Mouse (Mus musculus): Measurements from ENCODE around the gene Nckap1l. TPM values are rescaled to one million over a fixed set of nuclear protein-coding genes. Genes with fewer than 3 reads are reported as not detected.
"Not testable (repeated sequence)": the region's sequence is repeated elsewhere in the genome, so short reads cannot be mapped to it uniquely, and the experiment has no call there.

The Nckap1l gene
- polyA plus RNA-seq (2015; fragmentation: Nextera tagmentation; extraction: Ambion mirVana) = 1.6 and 1.7 TPM in 2 replicates

DNA sequence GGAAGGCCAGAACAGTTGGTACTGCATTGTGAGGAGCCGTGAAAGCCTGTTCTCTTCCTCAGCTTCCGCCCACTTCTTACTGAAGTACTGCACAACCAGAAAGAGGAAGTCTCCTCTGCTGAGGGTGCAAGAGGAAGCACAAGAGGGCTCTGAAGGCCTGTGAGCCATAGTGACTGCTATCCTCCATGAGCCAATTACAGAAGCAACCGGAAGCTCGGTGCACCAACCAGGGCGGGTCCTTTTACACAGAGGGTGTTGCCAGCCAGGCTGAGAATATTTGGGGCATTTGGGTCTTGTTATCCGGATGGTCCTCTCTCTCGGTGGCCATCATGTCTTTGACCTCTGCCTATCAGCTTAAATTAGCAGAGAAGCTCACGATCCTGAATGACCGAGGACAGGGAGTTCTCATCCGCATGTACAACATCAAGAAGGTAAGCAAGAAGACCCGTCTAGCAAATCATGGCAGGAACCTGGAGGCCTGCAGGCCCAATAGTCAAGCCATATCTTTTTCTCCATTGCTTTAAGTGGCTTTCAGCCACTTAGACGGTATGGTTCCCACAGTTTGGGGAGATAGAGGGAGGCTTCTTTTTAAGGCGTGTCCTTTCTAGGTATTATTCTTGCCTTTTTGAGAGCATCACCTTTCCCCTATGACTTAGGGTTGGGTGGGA is at the start of gene Nckap1l:
Gene Nckap1l (plus strand): TSS at position 244 of the 668 bp plus-strand sequence.
- Histone ChIP-seq H3K4me3 (replicated peaks; ENCODE audit: low read length) (no peak within 1 kb of the TSS), H3K4me2 (ENCODE audit: low read length) (no peak within 1 kb of the TSS), H3K27me3 (replicated peaks; ENCODE audit: control insufficient read depth, insufficient read depth, low read length) (no peaks in the 10 kb centered on the region), H3K9me3 (ENCODE audit: control insufficient read depth, low read length) (no peaks in the 10 kb centered on the region), H3K9ac (replicated peaks; ENCODE audit: low read depth, low read length) (no peak within 1 kb of the TSS), H3K4me1 (replicated peaks; ENCODE audit: control insufficient read depth, insufficient read depth, low read length) (no peaks in the 10 kb centered on the region), H3K27ac (ENCODE audit: low read length) (no peak within 1 kb of the TSS), H3K36me3 (ENCODE audit: control insufficient read depth, insufficient read depth) (no peaks in the 10 kb centered on the region)
- ATAC-seq = no peak
- WGBS = 92% methylated on average over 13 of the region's 13 CpGs

DNA sequence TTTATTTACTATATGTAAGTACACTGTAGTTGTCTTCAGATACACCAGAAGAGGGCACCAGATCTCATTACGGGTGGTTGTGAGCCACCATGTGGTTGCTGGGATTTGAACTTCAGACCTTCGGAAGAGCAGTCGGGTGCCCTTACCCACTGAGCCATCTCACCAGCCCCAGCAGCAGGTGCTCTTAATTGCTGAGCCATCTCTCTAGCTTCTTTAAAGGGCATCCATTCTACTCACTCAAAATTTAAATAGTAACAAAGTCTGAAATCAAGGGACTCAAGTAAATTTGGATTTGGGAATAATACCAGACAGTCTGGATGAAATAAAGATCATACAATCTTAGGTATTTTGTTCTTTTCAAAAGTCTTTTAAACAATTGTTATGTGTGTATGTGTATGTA is 48.0 kb upstream of the Nckap1l start:
- H3K9ac ChIP-seq (replicated peaks; ENCODE audit: low read depth, low read length); H3K4me3 ChIP-seq (replicated peaks; ENCODE audit: low read length); H3K27ac ChIP-seq (ENCODE audit: low read length); H3K9me3 ChIP-seq (ENCODE audit: control insufficient read depth, low read length); ATAC-seq; H3K4me2 ChIP-seq (ENCODE audit: low read length); H3K4me1 ChIP-seq (replicated peaks; ENCODE audit: control insufficient read depth, insufficient read depth, low read length); H3K27me3 ChIP-seq (replicated peaks; ENCODE audit: control insufficient read depth, insufficient read depth, low read length); H3K36me3 ChIP-seq (ENCODE audit: control insufficient read depth, insufficient read depth): not testable (repeated sequence)
- WGBS = 90% methylated on average over 2 of the region's 3 CpGs

DNA sequence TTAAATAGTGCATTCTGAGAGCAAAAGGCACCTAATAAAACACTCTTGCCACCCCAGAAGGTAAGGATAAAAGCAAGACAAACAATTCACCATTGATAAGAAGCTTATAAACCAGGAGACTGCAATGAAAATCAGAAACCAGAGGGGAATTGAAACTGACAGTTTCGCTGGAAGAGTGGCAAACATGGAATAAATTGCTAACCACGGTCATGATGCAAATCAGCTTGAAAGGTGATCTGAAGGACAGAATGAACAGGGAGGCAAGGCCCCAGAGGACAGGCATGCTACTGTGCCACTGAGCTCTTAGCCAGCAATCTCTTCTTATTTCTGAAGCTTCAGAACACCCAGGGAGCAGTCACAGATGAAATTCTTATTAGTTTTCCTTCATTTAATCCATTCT is 26.6 kb upstream of the Nckap1l start:
- ATAC-seq = no peak
- Histone ChIP-seq H3K4me2 (ENCODE audit: low read length) (no peak overlapping the region), H3K9me3 (ENCODE audit: control insufficient read depth, low read length) (no peaks in the 10 kb centered on the region), H3K4me3 (replicated peaks; ENCODE audit: low read length) (no peak overlapping the region), H3K27ac (ENCODE audit: low read length) (no peak overlapping the region), H3K36me3 (ENCODE audit: control insufficient read depth, insufficient read depth) (no peaks in the 10 kb centered on the region), H3K9ac (replicated peaks; ENCODE audit: low read depth, low read length) (no peak overlapping the region), H3K4me1 (replicated peaks; ENCODE audit: control insufficient read depth, insufficient read depth, low read length) (no peaks in the 10 kb centered on the region), H3K27me3 (replicated peaks; ENCODE audit: control insufficient read depth, insufficient read depth, low read length) (no peaks in the 10 kb centered on the region)
- whole genome bisulfite sequencing = 23% methylated on average over 2 of the region's 2 CpGs

DNA sequence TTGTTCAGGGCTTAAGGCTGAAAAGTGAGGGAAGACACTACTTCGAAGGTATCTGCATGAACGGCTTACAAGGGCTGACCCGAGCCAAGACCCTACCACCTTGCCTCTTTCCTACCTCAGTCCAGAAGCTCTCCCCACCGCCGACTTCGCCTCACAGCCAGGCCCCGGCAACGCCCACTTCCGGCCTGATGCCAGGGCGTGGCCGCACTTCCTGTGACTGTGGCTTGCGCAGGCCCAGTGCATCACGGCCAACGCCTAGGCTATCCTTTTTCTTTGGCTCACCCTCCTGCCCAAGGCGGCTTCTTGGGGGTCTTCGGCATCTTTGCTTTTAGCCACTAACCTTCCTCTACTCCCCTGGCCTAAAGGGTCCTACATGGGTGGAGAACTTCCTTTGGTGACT is 23.4 kb upstream of the Nckap1l start, which contains the start of gene Gtsf1:
Gene Gtsf1 (minus strand): TSS at position 230 of the 400 bp plus-strand sequence.
- no peak within 1 kb of the TSS for H3K4me2 ChIP-seq (ENCODE audit: low read length)

DNA sequence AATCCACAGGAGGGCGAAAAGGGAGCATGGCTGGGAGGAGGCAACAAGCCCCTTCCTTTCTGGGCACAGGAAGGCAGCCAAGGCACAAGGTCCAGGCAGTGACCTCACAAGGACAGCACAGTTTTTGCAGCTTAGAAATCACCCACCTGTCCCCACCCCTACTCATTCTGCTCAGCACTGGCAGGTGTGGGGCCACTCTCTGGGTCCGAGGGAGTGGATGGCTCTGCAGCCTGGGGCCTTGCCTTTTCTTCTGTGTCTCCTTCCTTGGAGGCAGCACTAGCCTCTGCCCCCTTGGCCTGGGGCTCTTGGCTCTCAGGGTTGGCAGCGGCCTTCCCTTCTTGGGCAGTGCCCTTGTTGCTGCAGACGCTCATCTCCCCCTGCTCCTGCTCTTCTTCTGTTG is 7.6 kb upstream of the Nckap1l start:
- H3K27ac ChIP-seq (ENCODE audit: low read length); H3K9me3 ChIP-seq (ENCODE audit: control insufficient read depth, low read length); H3K4me1 ChIP-seq (replicated peaks; ENCODE audit: control insufficient read depth, insufficient read depth, low read length); H3K4me2 ChIP-seq (ENCODE audit: low read length); ATAC-seq; H3K27me3 ChIP-seq (replicated peaks; ENCODE audit: control insufficient read depth, insufficient read depth, low read length); H3K9ac ChIP-seq (replicated peaks; ENCODE audit: low read depth, low read length); H3K36me3 ChIP-seq (ENCODE audit: control insufficient read depth, insufficient read depth); H3K4me3 ChIP-seq (replicated peaks; ENCODE audit: low read length): not testable (repeated sequence)
- WGBS = 86% methylated on average over 3 of the region's 4 CpGs

More for the DNA sequence above, 23.4 kb upstream of the Nckap1l start, which contains the start of gene Gtsf1:
- Histone ChIP-seq H3K27me3 (replicated peaks; ENCODE audit: control insufficient read depth, insufficient read depth, low read length) (no peaks in the 10 kb centered on the region), H3K9me3 (ENCODE audit: control insufficient read depth, low read length) (no peaks in the 10 kb centered on the region), H3K27ac (ENCODE audit: low read length) (no peak within 1 kb of the TSS), H3K9ac (replicated peaks; ENCODE audit: low read depth, low read length) (no peak within 1 kb of the TSS), H3K4me1 (replicated peaks; ENCODE audit: control insufficient read depth, insufficient read depth, low read length) (no peaks in the 10 kb centered on the region), H3K36me3 (ENCODE audit: control insufficient read depth, insufficient read depth) (no peaks in the 10 kb centered on the region), H3K4me3 (replicated peaks; ENCODE audit: low read length) (no peak within 1 kb of the TSS)
- WGBS = 94% methylated on average over 16 of the region's 16 CpGs
- no peak for ATAC-seq

DNA sequence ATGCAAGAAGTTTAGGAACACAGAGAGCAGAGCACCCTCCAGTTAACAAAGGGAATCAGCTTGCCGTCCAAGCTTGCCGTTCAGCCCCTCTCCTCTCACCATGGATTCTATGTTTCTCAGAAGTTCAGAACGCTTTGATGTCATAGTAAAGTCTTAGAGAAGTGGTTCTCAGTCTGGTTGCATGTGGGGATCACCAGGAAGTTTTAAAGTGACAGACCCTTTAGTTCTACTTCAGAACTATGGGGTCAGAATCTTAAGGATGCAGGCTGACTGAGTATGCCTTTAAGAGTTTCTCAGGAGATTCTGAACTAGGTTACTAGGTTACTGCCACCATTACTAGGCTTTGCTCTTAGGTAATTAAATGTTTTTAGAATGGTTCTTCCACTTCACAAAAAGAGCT is 5.2 kb upstream of the Nckap1l start, which contains the start of gene Gtsf2:
Gene Gtsf2 (minus strand): TSS at position 101 of the 400 bp plus-strand sequence.
- Histone ChIP-seq H3K27ac (ENCODE audit: low read length) (no peak within 1 kb of the TSS), H3K4me1 (replicated peaks; ENCODE audit: control insufficient read depth, insufficient read depth, low read length) (no peaks in the 10 kb centered on the region), H3K9me3 (ENCODE audit: control insufficient read depth, low read length) (no peaks in the 10 kb centered on the region), H3K4me2 (ENCODE audit: low read length) (no peak within 1 kb of the TSS), H3K36me3 (ENCODE audit: control insufficient read depth, insufficient read depth) (no peaks in the 10 kb centered on the region), H3K4me3 (replicated peaks; ENCODE audit: low read length) (no peak within 1 kb of the TSS), H3K27me3 (replicated peaks; ENCODE audit: control insufficient read depth, insufficient read depth, low read length) (no peaks in the 10 kb centered on the region), H3K9ac (replicated peaks; ENCODE audit: low read depth, low read length) (no peak within 1 kb of the TSS)
- WGBS = 12% methylated on average over 3 of the region's 3 CpGs
- no peak for ATAC-seq

DNA sequence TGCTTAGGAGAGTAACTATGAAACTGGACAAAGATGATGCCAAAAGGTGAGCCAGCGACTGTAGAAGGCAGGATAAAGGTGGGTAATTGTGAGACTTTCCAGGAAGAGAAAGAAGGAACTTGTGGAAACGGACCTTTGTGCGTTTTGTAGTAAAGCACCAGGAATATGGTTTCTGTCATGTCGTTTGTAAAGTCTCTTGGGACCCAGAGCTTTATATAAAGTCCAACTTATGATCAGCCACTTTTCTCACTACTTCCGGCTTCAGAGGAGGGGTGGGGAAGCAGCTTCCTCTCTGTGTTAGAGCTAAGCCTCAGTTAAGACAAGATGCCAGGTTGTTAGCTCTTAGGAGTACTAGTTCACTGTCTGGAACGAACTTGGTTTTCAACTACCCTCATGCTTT is 855 bp downstream of the Nckap1l start:
- 88% methylated on average over 6 of the region's 6 CpGs for WGBS
- Histone ChIP-seq H3K4me1 (replicated peaks; ENCODE audit: control insufficient read depth, insufficient read depth, low read length) (no peaks in the 10 kb centered on the region), H3K4me3 (replicated peaks; ENCODE audit: low read length) (no peak overlapping the region), H3K9me3 (ENCODE audit: control insufficient read depth, low read length) (no peaks in the 10 kb centered on the region), H3K36me3 (ENCODE audit: control insufficient read depth, insufficient read depth) (no peaks in the 10 kb centered on the region), H3K27ac (ENCODE audit: low read length) (no peak overlapping the region), H3K9ac (replicated peaks; ENCODE audit: low read depth, low read length) (no peak overlapping the region), H3K4me2 (ENCODE audit: low read length) (no peak overlapping the region), H3K27me3 (replicated peaks; ENCODE audit: control insufficient read depth, insufficient read depth, low read length) (no peaks in the 10 kb centered on the region)
- no peak for ATAC-seq

DNA sequence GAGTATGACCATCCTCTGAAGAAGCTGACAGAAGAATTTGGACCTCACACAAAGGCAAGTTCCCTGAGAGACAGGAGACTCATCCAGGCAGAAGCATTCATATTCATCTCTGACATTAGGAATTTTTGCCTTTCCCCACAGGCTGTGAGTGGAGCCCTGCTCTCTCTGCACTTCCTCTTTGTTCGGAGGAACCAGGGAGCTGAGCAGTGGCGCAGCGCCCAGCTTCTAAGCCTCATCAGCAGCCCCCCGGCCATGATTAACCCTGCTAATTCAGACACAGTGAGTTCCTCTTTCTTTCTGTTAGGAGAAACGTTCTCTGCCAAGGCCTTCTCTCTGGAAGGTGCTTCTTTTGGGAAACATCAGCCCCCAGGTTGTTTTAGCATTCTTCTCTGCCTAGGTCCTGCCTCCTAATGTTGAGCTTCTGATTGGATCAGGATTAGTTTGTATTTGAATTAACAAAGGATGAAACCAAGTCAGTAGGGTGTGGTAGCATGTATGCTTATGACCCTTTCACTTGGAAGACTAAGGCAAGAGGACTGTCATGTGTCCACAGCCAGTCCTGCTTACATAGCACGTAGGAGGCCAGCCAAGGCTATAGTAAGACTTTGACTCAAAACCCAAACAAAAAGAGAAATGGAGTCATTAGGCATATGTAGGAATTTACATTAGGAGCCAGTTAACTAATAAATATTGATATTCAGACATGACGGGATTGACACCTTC is 9.1 kb downstream of the Nckap1l start:
- H3K9me3 ChIP-seq (ENCODE audit: control insufficient read depth, low read length) = no peaks in the 10 kb centered on the region
- H3K27me3 ChIP-seq (replicated peaks; ENCODE audit: control insufficient read depth, insufficient read depth, low read length) = no peaks in the 10 kb centered on the region
- H3K4me2 ChIP-seq (ENCODE audit: low read length) = no peak overlapping the region
- H3K4me3 ChIP-seq (replicated peaks; ENCODE audit: low read length) = no peak overlapping the region
- H3K4me1 ChIP-seq (replicated peaks; ENCODE audit: control insufficient read depth, insufficient read depth, low read length) = no peaks in the 10 kb centered on the region
- ATAC-seq = no peak
- H3K9ac ChIP-seq (replicated peaks; ENCODE audit: low read depth, low read length) = no peak overlapping the region
- no peak overlapping the region for H3K27ac ChIP-seq (ENCODE audit: low read length)
- no peaks in the 10 kb centered on the region for H3K36me3 ChIP-seq (ENCODE audit: control insufficient read depth, insufficient read depth)
- WGBS = 66% methylated on average over 7 of the region's 7 CpGs

DNA sequence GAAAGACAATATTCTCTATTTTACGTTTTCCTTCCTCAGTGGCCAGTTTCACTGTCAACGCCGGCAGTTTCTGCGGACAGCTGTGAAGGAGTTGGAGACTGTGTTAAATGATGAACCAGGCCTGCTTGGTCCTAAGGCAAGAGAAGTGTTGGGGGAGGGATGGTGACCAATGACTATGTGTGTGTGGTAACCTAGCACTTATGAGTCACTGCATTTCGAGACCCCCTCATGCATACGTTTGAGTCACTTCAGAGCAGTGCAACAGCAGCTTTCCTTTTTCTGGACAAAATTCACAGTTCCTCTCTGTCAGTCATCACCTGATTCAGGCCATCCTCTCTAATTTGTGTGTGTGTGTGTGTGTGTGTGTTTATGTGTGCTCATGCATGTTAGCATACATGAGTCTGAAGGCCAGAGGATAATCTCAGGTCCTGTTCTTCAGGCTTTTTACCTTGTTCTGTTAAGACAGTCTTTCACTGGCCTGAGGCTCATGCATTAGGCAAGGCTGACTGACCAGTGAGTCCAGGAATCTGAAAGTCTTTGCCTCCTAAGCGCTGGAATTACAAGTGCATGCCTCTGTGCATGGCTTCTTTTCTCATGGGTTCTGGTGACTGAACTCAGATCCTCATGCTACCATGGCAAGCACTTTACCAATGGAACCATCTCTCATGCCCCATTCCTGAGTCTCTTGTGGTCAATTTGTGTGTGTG is 18.0 kb downstream of the Nckap1l start:
- no peak overlapping the region for H3K4me2 ChIP-seq (ENCODE audit: low read length)
- WGBS = 89% methylated on average over 7 of the region's 7 CpGs
- H3K27me3 ChIP-seq (replicated peaks; ENCODE audit: control insufficient read depth, insufficient read depth, low read length) = no peaks in the 10 kb centered on the region
- no peaks in the 10 kb centered on the region for H3K36me3 ChIP-seq (ENCODE audit: control insufficient read depth, insufficient read depth)
- H3K4me1 ChIP-seq (replicated peaks; ENCODE audit: control insufficient read depth, insufficient read depth, low read length) = no peaks in the 10 kb centered on the region
- no peak overlapping the region for H3K4me3 ChIP-seq (replicated peaks; ENCODE audit: low read length)
- H3K27ac ChIP-seq (ENCODE audit: low read length) = no peak overlapping the region
- ATAC-seq = no peak
- no peaks in the 10 kb centered on the region for H3K9me3 ChIP-seq (ENCODE audit: control insufficient read depth, low read length)
- no peak overlapping the region for H3K9ac ChIP-seq (replicated peaks; ENCODE audit: low read depth, low read length)

Measured in forebrain, embryonic 16.5 days (tissue).